Mouse (Mus musculus): ENCODE results near the gene Igsf10. TPM values are rescaled to one million over a fixed set of nuclear protein-coding genes. Genes with fewer than 3 reads are reported as not detected.

Gene Igsf10
- polyA plus RNA-seq, 1 experiment, result 0.05 TPM

- TF ChIP-seq TCF12 (IDR thresholded peaks at IDR 0.05; ENCODE audit: insufficient read depth, poor library complexity, severe bottlenecking) (no peak), E2F4 (IDR thresholded peaks at IDR 0.05; ENCODE audit: insufficient read depth) (no peak), REST (IDR thresholded peaks at IDR 0.05; ENCODE audit: insufficient read depth, insufficient read length) (no peak), TCF3 (IDR thresholded peaks at IDR 0.05; ENCODE audit: insufficient read length, low read depth) (no peak), SRF (IDR thresholded peaks at IDR 0.05; ENCODE audit: control insufficient read depth, insufficient read length, low read depth) (no peak), MAX (IDR thresholded peaks at IDR 0.05; ENCODE audit: low read depth) (no peak), POLR2AphosphoS2 (IDR thresholded peaks at IDR 0.05; ENCODE audit: insufficient read length, low read depth) (no peak), CEBPB (IDR thresholded peaks at IDR 0.05; ENCODE audit: insufficient read depth, poor library complexity, severe bottlenecking) (no peak), MYOD1 (IDR thresholded peaks at IDR 0.05; ENCODE audit: control insufficient read depth in 1 of 3, insufficient read length in 2 of 3, low read depth in 2 of 3) (no peak), USF1 (IDR thresholded peaks at IDR 0.05; ENCODE audit: low read depth) (no peak), MYOG (IDR thresholded peaks at IDR 0.05; ENCODE audit: control insufficient read depth in 1 of 3, insufficient read depth in 1 of 3, insufficient read length in 2 of 3, low read depth in 2 of 3) (no peak), POLR2A (IDR thresholded peaks at IDR 0.05; ENCODE audit: insufficient read length, low read depth) (no peak)
- H3K79me2 ChIP-seq (ENCODE audit: control insufficient read depth, insufficient read depth), result no peaks in the 10 kb centered on the region
- H3K36me3 ChIP-seq (ENCODE audit: control insufficient read depth, insufficient read depth), result no peaks in the 10 kb centered on the region
- H3K27me3 ChIP-seq (ENCODE audit: control insufficient read depth, insufficient read depth, insufficient read length), result no peaks in the 10 kb centered on the region
- no peak overlapping the region for H3K4me2 ChIP-seq (ENCODE audit: low read depth)
- no peak overlapping the region for H3ac ChIP-seq (ENCODE audit: control insufficient read depth, insufficient read length)
- H3K4me3 ChIP-seq, result no peak overlapping the region
These were observed 2.4 kb downstream of the Igsf10 start for GRCm38 (mm10) chr3:59341647-59342427.

GRCm38 (mm10) chr3:59328526-59328925, 15.7 kb downstream of the Igsf10 start:
- H3K4me3 ChIP-seq, result no peak overlapping the region
- no peak for TF ChIP-seq E2F4 (IDR thresholded peaks at IDR 0.05; ENCODE audit: insufficient read depth)
- TF ChIP-seq TCF12 (IDR thresholded peaks at IDR 0.05; ENCODE audit: insufficient read depth, poor library complexity, severe bottlenecking), result no peak
- no peak for TF ChIP-seq USF1 (IDR thresholded peaks at IDR 0.05; ENCODE audit: low read depth)
- TF ChIP-seq TCF3 (IDR thresholded peaks at IDR 0.05; ENCODE audit: insufficient read length, low read depth), result no peak
- TF ChIP-seq MYOD1 (IDR thresholded peaks at IDR 0.05; ENCODE audit: control insufficient read depth in 1 of 3, insufficient read length in 2 of 3, low read depth in 2 of 3), result no peak
- TF ChIP-seq POLR2A (IDR thresholded peaks at IDR 0.05; ENCODE audit: insufficient read length, low read depth), result no peak
- no peak for TF ChIP-seq CEBPB (IDR thresholded peaks at IDR 0.05; ENCODE audit: insufficient read depth, poor library complexity, severe bottlenecking)
- no peak for TF ChIP-seq POLR2AphosphoS2 (IDR thresholded peaks at IDR 0.05; ENCODE audit: insufficient read length, low read depth)
- no peak for TF ChIP-seq REST (IDR thresholded peaks at IDR 0.05; ENCODE audit: insufficient read depth, insufficient read length)
- TF ChIP-seq MYOG (IDR thresholded peaks at IDR 0.05; ENCODE audit: control insufficient read depth in 1 of 3, insufficient read depth in 1 of 3, insufficient read length in 2 of 3, low read depth in 2 of 3), result no peak
- TF ChIP-seq MAX (IDR thresholded peaks at IDR 0.05; ENCODE audit: low read depth), result no peak
- TF ChIP-seq SRF (IDR thresholded peaks at IDR 0.05; ENCODE audit: control insufficient read depth, insufficient read length, low read depth), result no peak
- no peak overlapping the region for H3ac ChIP-seq (ENCODE audit: control insufficient read depth, insufficient read length)
- no peak overlapping the region for H3K4me2 ChIP-seq (ENCODE audit: low read depth)
- no peaks in the 10 kb centered on the region for H3K79me2 ChIP-seq (ENCODE audit: control insufficient read depth, insufficient read depth)
- no peaks in the 10 kb centered on the region for H3K36me3 ChIP-seq (ENCODE audit: control insufficient read depth, insufficient read depth)
- H3K27me3 ChIP-seq (ENCODE audit: control insufficient read depth, insufficient read depth, insufficient read length), result no peaks in the 10 kb centered on the region

- H3K36me3 ChIP-seq (ENCODE audit: control insufficient read depth, insufficient read depth), result no peaks in the 10 kb centered on the region
- no peak for TF ChIP-seq POLR2A (IDR thresholded peaks at IDR 0.05; ENCODE audit: insufficient read length, low read depth)
- TF ChIP-seq REST (IDR thresholded peaks at IDR 0.05; ENCODE audit: insufficient read depth, insufficient read length), result no peak
- TF ChIP-seq MYOD1 (IDR thresholded peaks at IDR 0.05; ENCODE audit: control insufficient read depth in 1 of 3, insufficient read length in 2 of 3, low read depth in 2 of 3), result no peak
- TF ChIP-seq USF1 (IDR thresholded peaks at IDR 0.05; ENCODE audit: low read depth), result no peak
- no peak overlapping the region for H3ac ChIP-seq (ENCODE audit: control insufficient read depth, insufficient read length)
- no peak overlapping the region for H3K4me3 ChIP-seq
- no peaks in the 10 kb centered on the region for H3K27me3 ChIP-seq (ENCODE audit: control insufficient read depth, insufficient read depth, insufficient read length)
- no peaks in the 10 kb centered on the region for H3K79me2 ChIP-seq (ENCODE audit: control insufficient read depth, insufficient read depth)
- no peak overlapping the region for H3K4me2 ChIP-seq (ENCODE audit: low read depth)
These were observed 22.8 kb downstream of the Igsf10 start for GRCm38 (mm10) chr3:59321278-59321876.

- no peak for TF ChIP-seq TCF3 (IDR thresholded peaks at IDR 0.05; ENCODE audit: insufficient read length, low read depth)
- no peak for TF ChIP-seq SRF (IDR thresholded peaks at IDR 0.05; ENCODE audit: control insufficient read depth, insufficient read length, low read depth)
- TF ChIP-seq TCF12 (IDR thresholded peaks at IDR 0.05; ENCODE audit: insufficient read depth, poor library complexity, severe bottlenecking), result no peak
- TF ChIP-seq CEBPB (IDR thresholded peaks at IDR 0.05; ENCODE audit: insufficient read depth, poor library complexity, severe bottlenecking), result no peak
- TF ChIP-seq MYOD1 (IDR thresholded peaks at IDR 0.05; ENCODE audit: control insufficient read depth in 1 of 3, insufficient read length in 2 of 3, low read depth in 2 of 3), result no peak
- no peak for TF ChIP-seq POLR2AphosphoS2 (IDR thresholded peaks at IDR 0.05; ENCODE audit: insufficient read length, low read depth)
- TF ChIP-seq E2F4 (IDR thresholded peaks at IDR 0.05; ENCODE audit: insufficient read depth), result no peak
- no peak for TF ChIP-seq USF1 (IDR thresholded peaks at IDR 0.05; ENCODE audit: low read depth)
- no peak for TF ChIP-seq POLR2A (IDR thresholded peaks at IDR 0.05; ENCODE audit: insufficient read length, low read depth)
- no peak for TF ChIP-seq REST (IDR thresholded peaks at IDR 0.05; ENCODE audit: insufficient read depth, insufficient read length)
- no peak for TF ChIP-seq MAX (IDR thresholded peaks at IDR 0.05; ENCODE audit: low read depth)
- no peak for TF ChIP-seq MYOG (IDR thresholded peaks at IDR 0.05; ENCODE audit: control insufficient read depth in 1 of 3, insufficient read depth in 1 of 3, insufficient read length in 2 of 3, low read depth in 2 of 3)
- Histone ChIP-seq H3K79me2 (ENCODE audit: control insufficient read depth, insufficient read depth) (no peaks in the 10 kb centered on the region), H3K4me3 (no peak overlapping the region), H3K4me2 (ENCODE audit: low read depth) (no peak overlapping the region), H3K27me3 (ENCODE audit: control insufficient read depth, insufficient read depth, insufficient read length) (no peaks in the 10 kb centered on the region), H3K36me3 (ENCODE audit: control insufficient read depth, insufficient read depth) (no peaks in the 10 kb centered on the region), H3ac (ENCODE audit: control insufficient read depth, insufficient read length) (no peak overlapping the region)
These were observed 28.1 kb downstream of the Igsf10 start for GRCm38 (mm10) chr3:59316077-59316476.

Data from myocyte (in vitro differentiated cells).